Mouse (Mus musculus) liver, embryonic 14.5 days (tissue): ENCODE results near the gene Smyd3. TPM values are rescaled to one million over a fixed set of nuclear protein-coding genes. Genes with fewer than 3 reads are reported as not detected.

Experiments
- ATAC-seq: fragments of 200-750 bp; cut with Nextera tagmentation; 2 replicates; pipeline ENCODE4 v1.8.0; 2017; ENCODE audit warnings: moderate number of reproducible peaks, mild to moderate bottlenecking, moderate library complexity; ENCODE audit not compliant: insufficient read depth
- DNase-seq, 3 experiments: peaks; one replicate each; pipeline ENCODE4 v3.0.0-alpha.2; 2012 to 2013; ENCODE audit warnings: low read depth in 3 of 3, low spot score in 3 of 3
- H3K27ac ChIP-seq: fragments of 300-500 bp; sonication (generic); 2 replicates; pipeline ENCODE4 v1.5.1; 2014; ENCODE audit warnings: moderate library complexity, mild to moderate bottlenecking, control low read depth, inconsistent platforms
- H3K27me3 ChIP-seq: fragments of 300-500 bp; sonication (generic); 2 replicates; pipeline ENCODE4 v1.6.1; 2014; ENCODE audit warnings: mild to moderate bottlenecking, low read length, moderate library complexity; ENCODE audit not compliant: control insufficient read depth, insufficient read depth
- H3K36me3 ChIP-seq: fragments of 300-500 bp; sonication (generic); replicated peaks from 2 replicates; pipeline ENCODE4 v1.6.1; 2014; ENCODE audit warnings: low read depth; ENCODE audit not compliant: control insufficient read depth, insufficient read depth
- H3K4me1 ChIP-seq, 2 experiments: fragments of 200-500 bp in 1 of 2; fragments of 300-500 bp in 1 of 2; sonication (generic) in 1 of 2; replicated peaks; 2 replicates each; pipeline ENCODE4 v1.6.1; 2012 to 2014; ENCODE audit warnings: antibody characterized with exemption in 1 of 2, inconsistent platforms in 1 of 2, low read length in 1 of 2; ENCODE audit not compliant: control insufficient read depth in 2 of 2, insufficient read depth in 2 of 2
- H3K4me2 ChIP-seq: fragments of 300-500 bp; sonication (generic); 2 replicates; pipeline ENCODE4 v1.6.1; 2014; ENCODE audit warnings: low read depth, mild to moderate bottlenecking, control low read depth, moderate library complexity
- H3K4me3 ChIP-seq, 2 experiments: fragments of 200-500 bp in 1 of 2; fragments of 300-500 bp in 1 of 2; sonication (generic) in 1 of 2; 2 replicates each; pipeline ENCODE4 v1.5.1; 2012 to 2014; ENCODE audit warnings: low read depth in 2 of 2, low read length in 2 of 2, mild to moderate bottlenecking in 2 of 2, control low read depth in 1 of 2, inconsistent platforms in 1 of 2, moderate library complexity in 1 of 2; ENCODE audit not compliant: insufficient read depth in 1 of 2
- H3K9ac ChIP-seq: fragments of 300-500 bp; sonication (generic); replicated peaks from 2 replicates; pipeline ENCODE4 v1.6.1; 2014; ENCODE audit warnings: mild to moderate bottlenecking, control low read depth, moderate library complexity
- H3K9me3 ChIP-seq: fragments of 300-500 bp; sonication (generic); 2 replicates; pipeline ENCODE4 v1.6.1; 2016; ENCODE audit warnings: low read length, mixed read lengths; ENCODE audit not compliant: control insufficient read depth
- CTCF ChIP-seq: IDR thresholded peaks from 2 replicates; pipeline ENCODE4 v1.5.1; 2016; ENCODE audit warnings: antibody characterized with exemption, low read depth, control low read depth
- EP300 ChIP-seq: IDR thresholded peaks from 2 replicates; pipeline ENCODE4 v1.6.1; 2016; ENCODE audit warnings: antibody characterized with exemption, low read depth
- WGBS: fragments of 180-500 bp; shearing (Covaris S2); extraction: QIAGEN DNeasy Blood & Tissue Kit; methylation state at CpG from one replicate; pipeline ENCODE4 v1.1.7; 2014; ENCODE audit not compliant: insufficient replicate concordance; 5-methylcytosine and 5-hydroxymethylcytosine counted together
- polyA plus RNA-seq, 2 experiments: library from polyadenylated mRNA; depleted of rRNA in 1 of 2; stranded (reverse) in 1 of 2; unstranded in 1 of 2; fragments of >200 nt; fragmentation: Nextera tagmentation in 1 of 2; extraction: Ambion mirVana in 1 of 2; gene quantifications; 2 replicates each; pipeline versions ENCODE4 v1.2.1 to v1.2.3; 2012 to 2014

Smyd3 gene
- polyA plus RNA-seq, 2 experiments, result 2.6 to 6.6 TPM

GRCm38 (mm10) chr1:178989485-178989884, 528.4 kb downstream of the Smyd3 start:
- ATAC-seq (no peak), DNase-seq (no peak)
- Histone ChIP-seq H3K4me3 (no peak overlapping the region), H3K9me3 (no peaks in the 10 kb centered on the region), H3K27ac (no peak overlapping the region), H3K9ac (no peak overlapping the region), H3K36me3 (no peaks in the 10 kb centered on the region), H3K27me3 (no peaks in the 10 kb centered on the region), H3K4me2 (no peak overlapping the region), H3K4me1 (no peaks in the 10 kb centered on the region)
- TF ChIP-seq CTCF (no peak), EP300 (no peak)
- 68% methylated on average over 4 of the region's 4 CpGs for WGBS

- 50% methylated on average over 1 of the region's 1 CpGs for WGBS
- ATAC-seq, result no peak
- no peaks in the 10 kb centered on the region for H3K4me1 ChIP-seq
- H3K4me3 ChIP-seq, result no peak overlapping the region
- H3K9me3 ChIP-seq, result no peaks in the 10 kb centered on the region
- no peak overlapping the region for H3K9ac ChIP-seq
- DNase-seq, result no peak
- no peaks in the 10 kb centered on the region for H3K27me3 ChIP-seq
- TF ChIP-seq CTCF, result no peak
- no peak for TF ChIP-seq EP300
- no peak overlapping the region for H3K27ac ChIP-seq
- H3K4me2 ChIP-seq, result no peak overlapping the region
- H3K36me3 ChIP-seq, result no peaks in the 10 kb centered on the region
Observed at GRCm38 (mm10) chr1:178988176-178988575, 529.7 kb downstream of the Smyd3 start.

GRCm38 (mm10) chr1:178981641-178982040, 536.2 kb downstream of the Smyd3 start:
- no peak for TF ChIP-seq CTCF
- TF ChIP-seq EP300, result no peak
- Histone ChIP-seq H3K36me3 (no peaks in the 10 kb centered on the region), H3K4me3 (no peak overlapping the region), H3K4me1 (no peaks in the 10 kb centered on the region), H3K9ac (no peak overlapping the region), H3K4me2 (no peak overlapping the region), H3K27me3 (no peaks in the 10 kb centered on the region), H3K27ac (no peak overlapping the region), H3K9me3 (no peaks in the 10 kb centered on the region)
- 60% methylated on average over 5 of the region's 5 CpGs for WGBS
- no peak for ATAC-seq
- DNase-seq, result no peak

GRCm38 (mm10) chr1:178980185-178980584, 537.7 kb downstream of the Smyd3 start:
- no peak for TF ChIP-seq EP300
- no peak for TF ChIP-seq CTCF
- Histone ChIP-seq H3K9ac (no peak overlapping the region), H3K9me3 (no peaks in the 10 kb centered on the region), H3K27ac (no peak overlapping the region), H3K4me3 (no peak overlapping the region), H3K27me3 (no peaks in the 10 kb centered on the region), H3K4me1 (no peaks in the 10 kb centered on the region), H3K4me2 (no peak overlapping the region), H3K36me3 (no peaks in the 10 kb centered on the region)
- no peak for DNase-seq
- no peak for ATAC-seq

GRCm38 (mm10) chr1:178978617-178979245, 539.1 kb downstream of the Smyd3 start:
- DNase-seq, result no peak
- WGBS, result 61% methylated on average over 8 of the region's 8 CpGs
- Histone ChIP-seq H3K36me3 (no peaks in the 10 kb centered on the region), H3K9me3 (no peaks in the 10 kb centered on the region), H3K4me2 (no peak overlapping the region), H3K27me3 (no peaks in the 10 kb centered on the region), H3K27ac (no peak overlapping the region), H3K4me3 (no peak overlapping the region), H3K4me1 (no peaks in the 10 kb centered on the region), H3K9ac (no peak overlapping the region)
- ATAC-seq, result no peak
- no peak for TF ChIP-seq CTCF
- no peak for TF ChIP-seq EP300
